Mouse (Mus musculus) adrenal gland, adult 18-20 months (tissue): ENCODE measurements around the gene Mthfr. TPM values are rescaled to one million over a fixed set of nuclear protein-coding genes. Genes with fewer than 3 reads are reported as not detected.
A peak's percentile ranks its signal among the peaks of the same experiment; 100 is the strongest.

Experiments used
- DNase-seq, 2 experiments: peaks; one replicate each; pipeline ENCODE4 v3.0.0; 2021 to 2022; ENCODE audit warnings: low spot score in 2 of 2
- long read RNA-seq, 2 experiments: library from polyadenylated mRNA; stranded (forward); transcript quantifications; one replicate each; pipeline ENCODE4 v2.0.0; 2021
- total RNA-seq, 2 experiments: library from RNA; stranded (reverse); gene quantifications; 1 replicate in 1 of 2; 2 replicates in 1 of 2; pipeline ENCODE4 v1.2.3; 2021

Gene Mthfr
- 10 to 100 TPM; 33.8 to 37.7 TPM for total RNA-seq
- long read RNA-seq, experiment 1, partial matches to known transcripts = 7 of 12 reads
- long read RNA-seq, experiment 1, other reads (novel, unspliced or antisense) = 5 of 12 reads
- long read RNA-seq, experiment 2, partial matches to known transcripts = 5 of 23 reads
- long read RNA-seq, experiment 2, other reads (novel, unspliced or antisense) = 18 of 23 reads

DNA sequence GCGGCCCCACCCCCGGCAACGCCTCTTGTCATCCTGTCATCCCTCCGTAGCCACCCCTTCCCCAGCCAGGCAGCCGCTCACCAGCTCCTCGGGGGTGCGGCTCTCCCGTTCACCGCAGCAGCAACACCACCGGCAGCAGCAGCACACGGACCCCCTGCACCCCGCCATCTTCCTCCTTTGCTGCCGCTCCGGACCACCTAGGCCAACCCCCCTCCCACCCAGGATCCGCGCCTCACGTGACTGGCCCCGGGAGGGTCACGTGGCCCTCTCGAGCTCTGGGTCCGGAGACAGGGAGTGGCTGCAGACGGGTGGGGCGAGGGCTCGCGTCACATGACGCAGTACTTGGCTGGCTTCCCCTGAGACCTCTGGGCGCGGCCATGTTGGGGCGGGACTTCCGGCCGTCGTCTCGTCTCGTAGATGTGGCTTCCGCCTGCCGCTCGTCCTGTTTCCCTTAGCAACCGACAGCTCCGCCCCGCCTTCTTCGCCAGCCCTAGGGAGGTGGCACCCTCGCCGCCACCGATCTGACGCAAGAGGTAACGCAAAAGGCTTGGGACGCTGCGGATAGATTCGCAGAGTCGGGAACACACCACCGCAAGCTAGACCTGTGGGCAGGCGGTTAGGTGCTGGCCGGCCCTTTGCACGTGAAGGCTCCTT is at the start of gene Mthfr, which contains the start of gene Clcn6:
TSS of gene Mthfr (plus strand) at position 478 of the 654 bp plus-strand sequence.
TSS of gene Clcn6 (minus strand) at position 222 of the 654 bp plus-strand sequence.
- peak; percentile 99 for DNase-seq

DNA sequence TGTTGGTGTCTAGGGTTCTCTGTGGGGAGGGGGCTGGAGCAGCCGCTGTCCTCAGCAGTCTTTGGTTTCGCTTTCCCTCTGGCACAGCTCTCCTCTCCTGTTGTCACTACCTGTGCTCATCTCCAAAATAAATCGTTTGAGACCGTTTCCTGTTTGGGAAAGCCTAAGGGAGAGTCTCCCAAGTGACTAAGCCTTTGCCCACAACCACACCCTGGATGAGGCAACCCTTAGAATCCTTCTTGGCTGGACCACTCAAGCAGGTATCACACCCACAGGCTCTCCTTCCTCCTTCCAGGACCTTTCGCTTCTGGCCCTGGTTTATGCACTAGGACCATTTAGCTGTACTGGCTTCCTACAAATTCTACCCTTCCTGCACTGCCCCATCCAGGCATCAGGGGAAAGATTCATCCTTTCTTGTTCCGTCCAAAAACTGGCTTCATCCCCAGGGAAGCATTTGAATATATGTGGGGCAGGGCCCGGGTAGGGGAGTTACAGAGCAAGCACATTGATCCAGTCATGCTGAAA is 45.2 kb upstream of the Mthfr start:
- no peak for DNase-seq

DNA sequence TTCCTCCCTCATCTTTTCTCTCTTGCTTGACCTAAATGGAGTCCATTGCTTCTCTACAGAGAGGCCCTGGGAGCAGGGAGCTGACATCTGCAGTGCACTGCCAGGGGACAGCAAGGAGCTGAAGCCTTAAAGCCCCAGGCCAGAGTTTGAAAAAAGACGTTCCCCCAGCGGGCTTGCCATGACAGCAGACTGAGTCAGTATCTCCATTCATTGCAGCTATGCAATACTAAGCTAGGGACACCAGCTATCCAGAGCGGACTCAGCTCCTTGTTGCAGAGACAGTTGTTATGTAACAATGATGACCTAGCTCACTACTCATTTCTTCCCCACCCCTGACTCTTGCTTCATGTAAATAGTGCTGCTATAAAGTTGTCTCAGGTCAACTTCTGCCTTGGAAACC is 43.6 kb upstream of the Mthfr start:
- DNase-seq = no peak

DNA sequence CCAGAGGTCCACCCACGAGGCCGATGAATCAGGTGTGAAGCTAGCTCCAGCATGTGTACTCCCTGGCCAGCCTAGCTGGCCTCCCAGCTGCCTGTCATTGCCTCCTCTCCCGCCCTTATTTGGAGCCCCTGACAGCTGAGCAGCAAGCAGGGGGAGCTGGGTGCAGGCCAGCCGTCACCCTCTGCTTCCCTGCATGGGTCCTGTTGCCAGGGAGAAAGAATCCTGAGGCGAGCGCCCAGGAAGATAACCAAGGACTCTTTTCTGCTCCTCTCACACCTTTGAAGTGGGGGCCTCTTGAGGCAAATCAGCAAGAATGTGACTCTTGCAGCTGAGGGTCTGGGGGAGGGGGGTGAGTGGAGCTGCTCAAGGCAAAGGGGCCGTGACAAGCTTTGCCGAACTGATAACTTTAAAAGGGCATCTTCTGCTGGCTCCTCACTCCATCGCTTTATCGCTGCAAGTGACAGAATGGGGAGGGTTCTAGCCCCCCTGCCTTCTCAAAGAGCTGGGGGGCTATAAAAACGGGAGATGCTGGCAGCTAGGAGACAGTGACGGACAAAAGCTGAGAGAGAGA is 38.6 kb upstream of the Mthfr start, which contains the start of gene Nppa:
TSS of gene Nppa (plus strand) at position 521 of the 571 bp plus-strand sequence.
- no peak for DNase-seq

DNA sequence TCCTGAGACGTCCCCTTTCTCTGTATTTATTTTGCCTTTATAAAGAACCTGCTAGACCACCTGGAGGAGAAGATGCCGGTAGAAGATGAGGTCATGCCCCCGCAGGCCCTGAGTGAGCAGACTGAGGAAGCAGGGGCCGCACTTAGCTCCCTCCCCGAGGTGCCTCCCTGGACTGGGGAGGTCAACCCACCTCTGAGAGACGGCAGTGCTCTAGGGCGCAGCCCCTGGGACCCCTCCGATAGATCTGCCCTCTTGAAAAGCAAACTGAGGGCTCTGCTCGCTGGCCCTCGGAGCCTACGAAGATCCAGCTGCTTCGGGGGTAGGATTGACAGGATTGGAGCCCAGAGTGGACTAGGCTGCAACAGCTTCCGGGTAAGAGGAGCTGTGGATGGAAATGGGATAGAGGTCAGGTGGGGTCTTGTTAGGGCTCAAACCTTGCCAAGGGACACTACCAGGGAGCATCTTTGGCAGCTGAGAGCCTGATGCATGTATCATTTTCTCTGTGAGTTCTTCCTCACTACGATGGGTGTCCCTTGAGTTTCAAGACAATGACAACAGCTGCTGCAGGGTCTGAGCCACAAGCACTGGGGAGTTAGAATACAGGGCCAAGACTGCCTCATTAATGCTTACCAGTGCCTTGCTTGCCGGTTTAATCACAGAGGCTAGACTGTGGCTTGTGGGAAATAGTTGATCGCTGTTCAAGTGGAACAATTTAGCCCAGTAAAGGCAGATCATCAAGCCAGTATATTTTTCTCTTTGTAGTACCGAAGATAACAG is 37.7 kb upstream of the Mthfr start:
- DNase-seq = no peak

DNA sequence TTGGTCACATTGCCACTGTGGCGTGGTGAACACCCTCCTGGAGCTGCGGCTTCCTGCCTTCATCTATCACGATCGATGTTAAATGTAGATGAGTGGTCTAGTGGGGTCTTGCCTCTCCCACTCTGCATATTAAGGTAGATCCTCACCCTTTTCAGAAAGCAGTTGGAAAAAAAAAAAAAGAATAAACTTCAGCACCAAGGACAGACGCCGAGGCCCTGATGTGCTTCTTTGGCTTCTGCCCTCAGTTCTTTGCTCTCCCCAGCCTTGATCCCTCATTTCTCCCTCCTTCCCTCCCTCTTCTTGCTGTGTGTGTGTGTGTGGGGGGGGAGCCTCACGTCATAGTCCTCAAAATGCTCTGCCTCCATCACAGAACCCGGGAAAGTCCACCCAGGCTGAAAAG is 37.0 kb upstream of the Mthfr start:
- no peak for DNase-seq

DNA sequence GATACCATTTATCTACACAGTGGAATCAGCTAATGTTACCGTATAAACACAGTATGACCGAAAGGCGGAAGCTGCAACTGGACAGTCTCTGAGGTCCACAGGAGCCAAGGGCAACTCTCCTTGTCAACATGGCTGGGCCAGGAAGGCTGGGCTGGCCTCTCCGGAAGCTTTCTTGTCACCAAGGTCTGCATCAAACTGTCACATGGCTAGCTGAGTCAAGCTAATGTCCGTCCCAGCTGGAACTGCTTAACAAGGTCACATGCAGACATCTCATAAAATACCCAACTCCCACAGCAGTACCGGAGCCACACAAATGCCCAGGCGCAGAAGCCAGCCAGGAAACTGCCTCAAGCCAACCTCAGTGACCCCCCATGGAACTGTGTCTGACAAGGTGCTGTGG is 34.5 kb upstream of the Mthfr start:
- DNase-seq = peak in 1 of 2 experiments; percentile 35

DNA sequence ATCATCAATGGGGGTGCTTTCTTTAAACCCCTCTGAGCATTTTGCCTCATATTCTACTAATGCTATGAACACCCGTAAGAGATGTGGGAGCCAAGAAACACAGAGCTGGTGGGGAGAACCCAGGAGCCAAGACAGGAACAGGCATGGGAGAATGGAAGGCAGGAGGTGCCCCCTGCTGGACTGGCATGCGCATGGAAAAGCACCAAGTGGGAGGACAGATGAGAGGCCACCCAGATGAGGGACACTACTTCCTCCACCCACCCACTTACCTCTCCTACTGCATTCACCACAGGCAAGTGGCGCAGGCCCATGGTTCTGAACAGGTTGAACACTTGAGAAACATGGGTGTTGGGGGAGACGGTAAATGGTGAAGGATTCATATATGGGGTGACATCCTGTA is 30.5 kb upstream of the Mthfr start:
- DNase-seq = peak; percentile 42 to 55

DNA sequence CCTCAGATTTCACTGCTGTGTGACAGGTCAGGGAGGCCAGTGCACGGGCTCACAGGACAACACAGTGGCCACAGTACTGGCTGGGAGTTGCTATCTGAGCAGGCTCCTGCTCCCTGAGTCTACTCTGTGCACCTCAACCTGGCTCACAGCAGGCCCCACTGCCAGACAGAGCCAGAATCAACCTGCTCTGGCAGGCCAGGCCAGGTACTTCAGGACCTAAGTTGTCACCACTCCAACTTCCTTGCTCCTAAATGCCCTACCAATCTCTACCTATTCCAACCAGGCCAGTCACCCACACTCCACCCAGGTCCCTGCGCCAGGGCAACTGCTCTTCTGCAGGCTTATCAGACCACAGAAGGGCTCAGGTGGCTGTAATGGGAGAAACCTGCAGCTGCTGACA is 29.2 kb upstream of the Mthfr start:
- DNase-seq = no peak

DNA sequence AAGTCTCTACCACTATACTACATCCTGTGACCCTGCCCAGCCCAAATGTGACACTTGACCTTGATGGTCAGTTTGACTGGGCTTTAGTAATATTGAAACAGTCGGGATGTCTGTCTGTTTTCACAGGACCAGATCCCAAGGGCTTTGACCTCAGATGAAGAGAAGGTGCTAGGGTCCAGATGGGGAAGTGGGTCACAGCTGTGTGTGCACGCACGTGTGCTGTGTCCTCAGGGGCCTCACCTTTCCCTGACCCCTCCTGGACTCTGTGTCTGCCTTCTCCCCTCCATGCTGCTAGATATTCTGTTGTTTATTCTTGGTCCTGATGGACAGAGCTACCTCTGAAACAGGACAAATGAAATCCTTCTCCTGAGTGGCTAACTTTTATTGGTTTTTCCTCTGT is 27.5 kb upstream of the Mthfr start:
- no peak for DNase-seq

DNA sequence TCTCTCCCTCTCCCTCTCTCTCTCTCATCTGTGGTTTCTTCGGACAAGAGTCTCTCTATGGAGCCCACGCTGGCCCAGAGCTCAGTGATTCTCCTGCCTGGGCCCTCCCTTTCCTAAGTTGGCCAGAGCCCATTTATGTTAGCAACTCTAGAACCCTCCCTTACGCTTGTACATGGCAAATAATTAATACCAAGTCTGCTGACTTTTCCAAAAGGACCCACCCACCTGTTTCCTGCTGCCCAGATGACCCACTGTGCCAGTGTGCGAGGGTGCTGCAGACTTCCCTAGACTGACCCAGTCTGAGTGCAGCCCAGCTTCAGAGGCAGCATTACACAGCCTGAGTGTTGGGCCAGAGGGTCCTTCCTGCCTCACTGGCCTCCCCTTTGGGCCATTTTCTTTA is 26.7 kb upstream of the Mthfr start:
- no peak for DNase-seq

DNA sequence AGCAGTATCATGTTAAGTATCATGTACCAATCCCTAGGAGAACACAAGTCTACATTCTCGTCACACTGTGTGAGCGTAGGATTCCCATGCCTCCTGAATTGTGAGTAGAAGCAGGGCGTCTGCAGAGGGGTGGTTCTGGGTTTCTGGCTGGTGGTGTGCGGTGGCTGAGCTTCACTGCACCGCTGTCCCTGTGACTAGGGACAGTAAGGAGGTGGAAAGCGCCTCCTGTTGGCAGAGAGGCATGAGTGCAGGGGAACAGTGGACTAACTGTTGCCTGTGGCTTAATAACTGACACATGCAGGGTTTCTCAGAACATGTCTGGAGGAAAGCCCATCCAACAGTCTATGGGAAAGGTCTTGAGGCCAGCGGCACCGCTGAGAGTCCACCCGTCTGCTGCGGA is 23.5 kb upstream of the Mthfr start:
- DNase-seq = no peak

DNA sequence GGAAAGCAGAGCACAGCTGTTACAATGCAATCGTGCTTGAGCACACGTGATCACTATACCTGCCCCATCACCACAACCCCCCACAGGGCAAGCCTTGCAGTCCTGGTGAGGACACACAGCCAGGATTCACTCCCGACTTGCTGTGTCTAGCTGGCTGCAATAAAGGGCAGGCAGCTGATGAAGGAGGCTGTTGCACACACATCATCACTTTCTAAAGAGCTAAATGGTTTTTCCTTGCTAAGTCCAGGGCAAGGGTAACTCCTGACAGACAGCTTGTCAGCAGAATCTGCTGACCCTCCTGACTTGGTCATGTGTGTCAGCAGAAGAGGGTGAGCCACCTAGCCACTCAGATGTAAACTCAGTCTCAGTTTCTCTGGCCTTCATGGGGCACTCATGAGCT is 21.9 kb upstream of the Mthfr start:
- no peak for DNase-seq

DNA sequence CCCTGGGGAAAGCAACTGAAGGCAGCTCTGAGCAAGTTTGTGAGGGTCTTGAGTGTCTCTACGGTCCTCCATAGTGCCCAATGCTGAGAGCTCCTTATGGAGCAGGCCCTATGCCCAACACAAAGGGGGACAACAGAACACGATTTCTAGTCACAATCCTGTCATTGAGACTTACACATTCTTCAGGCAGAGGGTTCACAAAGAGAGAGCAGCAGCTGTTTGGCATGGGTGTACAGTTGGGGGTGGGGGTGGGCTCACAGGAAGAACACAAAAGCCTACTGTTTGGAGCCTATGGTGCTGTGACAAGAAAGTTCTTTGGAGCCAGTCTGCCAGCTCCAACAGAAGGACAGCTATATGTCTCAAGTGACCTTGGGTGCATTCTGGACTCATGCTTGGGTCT is 20.5 kb upstream of the Mthfr start:
- no peak for DNase-seq

DNA sequence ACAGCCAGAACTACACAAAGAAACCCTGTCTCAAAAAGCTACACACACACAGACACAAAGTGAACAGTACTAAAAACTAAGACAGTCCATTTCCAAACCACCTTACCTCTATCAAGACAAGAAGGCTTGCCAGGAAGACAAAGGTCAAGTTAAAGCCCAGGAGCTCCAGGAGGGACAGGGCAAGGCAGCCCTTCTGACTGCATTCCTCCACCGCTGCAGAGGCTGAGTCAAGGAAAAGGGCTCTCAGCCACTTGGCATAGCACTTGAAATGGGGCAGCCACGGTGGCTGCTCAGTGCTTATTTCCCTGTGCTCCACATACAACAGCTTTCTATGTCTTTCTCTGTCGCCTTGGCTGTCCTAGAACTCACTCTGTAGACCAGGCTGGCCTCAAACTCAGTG is 14.9 kb upstream of the Mthfr start:
- DNase-seq = no peak

DNA sequence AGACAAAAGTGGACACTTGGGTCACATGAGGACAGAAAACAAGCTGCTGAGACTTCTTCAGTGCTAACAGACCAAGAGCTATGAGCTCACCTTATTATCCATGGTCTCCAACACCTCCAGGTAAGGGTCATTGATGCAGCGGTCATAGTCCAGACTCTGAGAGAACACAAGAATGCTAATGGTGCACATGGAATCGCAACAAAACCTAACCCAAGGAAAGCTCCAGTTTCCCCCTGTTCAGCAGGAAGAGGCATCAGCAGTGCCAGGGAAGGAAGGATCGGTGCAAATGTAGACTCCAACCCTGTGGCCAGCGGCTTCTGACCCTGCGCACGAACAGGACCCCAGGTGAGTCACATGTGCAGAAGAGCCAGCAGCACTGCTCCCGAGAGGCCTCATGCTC is 9.6 kb upstream of the Mthfr start:
- no peak for DNase-seq

DNA sequence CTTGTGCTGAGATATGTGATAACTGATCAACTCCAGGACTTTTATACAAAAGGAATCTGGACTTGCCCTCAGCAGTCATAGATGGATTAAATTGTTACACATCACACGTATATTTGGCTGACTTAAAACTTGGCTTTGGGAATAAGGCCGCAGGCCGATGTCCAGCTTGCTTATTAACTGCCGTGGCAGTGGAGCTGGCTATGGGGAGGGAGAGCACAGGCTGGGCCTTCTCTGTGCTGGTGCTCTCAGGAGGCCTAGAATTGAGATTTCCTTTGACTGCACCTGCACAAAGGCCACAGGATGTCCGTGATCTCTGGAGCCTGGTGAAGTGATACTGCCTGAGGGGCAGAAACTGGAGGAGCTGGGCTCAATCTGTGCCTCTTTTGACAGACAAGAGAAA is 8.4 kb upstream of the Mthfr start:
- DNase-seq = no peak

DNA sequence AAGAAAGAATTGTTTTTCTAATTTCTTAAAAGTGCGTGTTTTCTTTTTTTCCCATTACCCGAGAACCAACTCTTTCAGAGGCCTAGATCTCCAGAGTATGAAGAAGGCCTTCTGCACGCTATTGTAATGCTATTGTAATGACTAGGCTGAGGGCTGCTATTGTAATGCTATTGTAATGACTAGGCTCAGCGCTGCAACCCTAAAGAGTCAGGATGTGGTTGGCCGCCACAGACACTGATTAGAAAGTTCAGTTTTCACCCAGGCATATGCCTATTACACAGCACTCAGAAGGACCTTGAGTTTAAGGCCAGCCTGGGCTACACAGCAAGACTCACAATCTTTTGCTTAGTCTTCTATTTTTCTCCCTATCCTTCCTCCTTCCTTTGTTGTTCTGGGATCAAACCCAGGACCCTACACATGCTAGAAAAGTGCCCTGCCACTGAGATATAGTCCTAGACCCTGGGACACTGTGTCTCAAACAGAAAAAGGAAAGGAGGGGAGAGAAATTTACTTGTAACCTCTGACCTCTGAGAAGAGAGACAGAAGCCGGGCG is 4.9 kb upstream of the Mthfr start:
- DNase-seq = no peak

DNA sequence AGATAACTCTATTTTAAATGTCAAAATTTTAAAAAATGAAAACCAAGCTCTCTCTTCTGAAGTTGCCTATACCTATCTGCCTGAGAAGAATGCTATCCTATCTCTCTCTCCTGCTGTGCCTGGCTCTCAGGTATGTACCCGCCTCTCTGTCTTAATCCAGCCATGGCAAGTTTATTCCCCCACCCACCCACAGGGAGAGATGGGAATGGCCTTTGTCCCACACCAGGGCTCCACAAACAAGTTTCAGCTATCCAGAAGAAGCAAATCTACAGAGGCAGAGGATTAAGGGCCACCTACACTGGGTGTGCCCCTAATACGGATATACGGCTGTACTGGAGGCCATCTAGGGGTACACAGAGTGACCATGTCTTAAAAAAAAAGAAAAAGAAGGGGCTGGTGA is 3.4 kb upstream of the Mthfr start:
- no peak for DNase-seq

DNA sequence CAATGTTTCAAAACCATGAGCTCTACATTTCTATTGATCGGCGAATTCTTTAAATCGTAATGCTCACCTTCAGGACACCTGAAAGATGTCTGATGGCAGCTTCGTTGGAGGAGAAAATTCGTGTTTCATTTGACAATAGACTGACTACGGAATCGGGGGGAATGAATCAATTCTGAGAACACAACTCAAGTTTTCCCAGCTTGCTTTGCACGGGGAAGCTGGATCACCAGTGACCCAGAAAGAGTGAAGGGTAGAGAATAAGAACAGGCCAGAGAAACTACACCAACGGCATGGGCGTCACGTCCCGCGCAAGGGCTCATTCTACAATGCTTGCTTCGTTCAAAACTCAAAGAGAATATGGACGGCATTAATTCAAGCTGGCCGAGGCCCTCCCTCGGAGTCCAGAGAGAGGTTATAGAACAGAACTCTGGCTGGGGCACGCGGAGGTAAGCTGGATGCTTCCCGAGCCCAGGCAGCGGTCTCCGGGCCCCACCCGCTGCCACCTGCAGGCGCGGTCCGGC is 738 bp upstream of the Mthfr start:
- DNase-seq = no peak
